Mouse (Mus musculus) right cerebral cortex, postnatal 10 days (tissue): ENCODE results near the gene Azin2.

Experiments
- DNase-seq, 2 experiments: peaks; one replicate each; pipeline ENCODE4 v3.0.0; 2021; ENCODE audit warnings: low spot score in 2 of 2

Azin2 gene

DNA sequence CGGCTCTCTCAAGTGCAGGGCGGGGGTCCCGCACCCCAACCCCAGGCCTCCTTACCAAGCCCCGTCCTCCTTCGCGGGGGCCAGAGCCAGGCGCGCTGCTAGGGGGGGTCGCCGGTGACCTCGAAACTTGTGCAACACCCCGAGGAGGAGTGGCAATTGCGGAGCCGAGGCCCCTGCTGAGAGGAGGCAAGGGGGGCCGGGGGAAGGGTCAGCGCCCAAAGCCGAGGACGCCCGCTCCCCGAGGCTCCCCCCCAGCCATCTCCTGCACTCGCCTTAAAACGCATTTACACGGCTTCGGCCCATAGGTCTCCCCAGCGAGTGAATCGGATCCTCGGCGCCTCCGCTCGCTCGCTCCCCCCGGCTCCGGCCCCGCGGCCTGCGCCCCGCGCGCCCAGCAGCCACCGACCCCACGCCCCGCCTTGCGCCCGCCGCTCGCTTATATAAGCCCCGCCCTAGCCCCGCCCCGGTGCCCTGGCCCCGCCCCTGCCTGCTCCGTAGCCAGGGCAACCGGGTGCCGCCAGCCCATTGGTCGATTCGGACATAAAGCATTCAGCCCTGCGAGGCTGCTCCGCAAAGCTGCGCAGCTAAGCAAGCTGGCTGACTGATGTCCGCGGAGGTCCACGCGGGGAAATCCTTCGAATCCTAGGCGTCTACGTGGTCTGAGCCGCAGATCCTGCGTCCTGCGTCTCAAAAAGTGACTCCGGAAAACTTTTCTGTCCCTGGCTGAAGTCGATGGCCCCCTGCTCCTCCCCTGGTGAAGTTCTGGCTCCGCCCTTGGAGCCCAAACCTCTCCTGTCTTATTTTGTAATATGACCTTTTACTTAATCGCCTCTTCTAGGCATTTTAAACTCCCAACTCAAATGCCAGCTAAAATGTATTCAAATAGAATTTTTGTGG, at the start of gene Azin2:
Gene Azin2, minus strand, starts transcription at position 414 of the 897 bp plus-strand sequence.
- DNase-seq, result peak; percentile 96

DNA sequence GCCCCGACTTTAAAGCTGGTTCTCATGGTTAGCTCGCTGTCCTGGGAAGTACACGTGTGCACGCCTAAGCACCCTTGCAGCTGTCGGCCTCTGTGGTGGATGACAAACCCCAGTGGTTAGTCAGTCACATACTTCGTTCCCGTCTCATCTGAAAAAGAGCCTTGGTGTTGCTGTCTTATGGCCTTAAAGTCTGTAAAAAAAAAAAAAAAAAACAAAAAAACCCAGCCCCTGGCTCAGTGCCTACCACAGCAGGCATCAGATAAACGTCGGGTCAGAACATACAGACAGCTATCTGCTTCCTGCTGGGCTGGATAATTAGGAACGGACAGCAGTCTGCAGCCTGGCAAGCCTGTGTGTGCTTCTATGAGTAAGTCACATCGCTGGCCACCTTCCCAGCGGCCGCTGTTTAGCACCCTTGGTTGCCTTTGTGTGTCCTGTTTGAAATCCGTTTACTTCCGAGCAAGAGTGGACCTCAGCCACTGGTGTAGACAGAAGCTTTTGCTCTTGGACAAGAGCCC, 49.4 kb upstream of the Azin2 start:
- DNase-seq, result peak in 1 of 2 experiments; percentile 45

DNA sequence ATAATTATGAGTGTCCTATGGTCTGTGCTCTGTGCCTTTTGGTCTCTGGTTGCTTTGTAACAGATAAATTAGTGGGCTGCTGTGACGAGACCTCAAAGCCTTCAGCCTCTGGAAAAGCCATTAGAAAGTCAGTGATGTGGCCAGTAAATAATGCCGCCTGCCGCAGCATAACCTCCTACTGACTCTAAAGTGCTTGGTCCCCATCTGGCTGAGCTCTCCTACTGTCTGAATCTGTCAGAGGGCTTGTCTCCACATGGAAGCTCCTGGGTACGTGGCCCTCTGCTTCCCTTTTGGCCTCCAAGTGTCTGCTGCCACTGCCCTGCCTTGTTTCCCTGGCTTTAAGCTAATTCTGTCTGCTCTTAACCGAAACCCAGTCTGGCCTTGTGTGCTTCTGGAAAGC, 47.3 kb upstream of the Azin2 start:
- no peak for DNase-seq

DNA sequence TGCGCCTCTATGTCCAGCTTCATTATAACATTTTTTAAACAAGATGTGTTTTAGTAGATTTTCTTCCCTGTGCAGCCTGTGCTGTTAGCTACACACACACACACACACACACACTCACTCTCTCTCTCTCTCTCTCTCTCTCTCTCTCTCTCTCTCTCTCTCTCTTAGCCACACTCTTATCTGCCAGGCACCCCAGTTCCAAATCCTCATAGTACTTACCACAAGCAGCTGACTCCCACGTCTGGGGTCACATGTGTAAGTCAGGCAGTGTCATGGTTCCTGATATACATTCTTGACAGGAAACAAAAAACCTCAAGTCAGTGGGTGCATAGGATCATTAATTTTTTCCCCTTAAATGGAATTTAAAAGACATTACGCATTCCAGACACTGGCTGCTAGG, 46.4 kb upstream of the Azin2 start:
- no peak for DNase-seq

DNA sequence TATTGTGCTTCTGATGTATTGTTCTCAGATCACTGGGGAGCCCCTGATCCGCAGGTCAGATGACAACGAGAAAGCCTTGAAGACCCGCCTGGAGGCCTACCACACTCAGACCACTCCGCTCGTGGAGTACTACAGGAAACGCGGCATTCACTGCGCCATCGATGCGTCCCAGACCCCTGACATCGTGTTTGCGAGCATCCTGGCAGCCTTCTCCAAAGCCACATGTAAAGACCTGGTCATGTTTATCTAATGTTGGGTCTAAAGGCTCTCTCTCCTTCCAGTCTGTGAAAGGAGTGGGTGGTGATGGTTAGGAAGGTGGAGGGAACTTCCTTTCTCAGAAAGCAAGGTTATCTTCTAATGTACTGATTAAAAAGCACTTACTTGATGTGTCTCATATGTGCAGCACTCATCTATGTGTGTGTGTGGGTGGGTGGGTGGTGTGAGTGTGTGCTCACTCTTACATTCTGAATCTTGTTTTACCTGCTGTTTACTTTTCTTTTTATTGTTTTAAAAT, 45.8 kb upstream of the Azin2 start:
- no peak for DNase-seq

DNA sequence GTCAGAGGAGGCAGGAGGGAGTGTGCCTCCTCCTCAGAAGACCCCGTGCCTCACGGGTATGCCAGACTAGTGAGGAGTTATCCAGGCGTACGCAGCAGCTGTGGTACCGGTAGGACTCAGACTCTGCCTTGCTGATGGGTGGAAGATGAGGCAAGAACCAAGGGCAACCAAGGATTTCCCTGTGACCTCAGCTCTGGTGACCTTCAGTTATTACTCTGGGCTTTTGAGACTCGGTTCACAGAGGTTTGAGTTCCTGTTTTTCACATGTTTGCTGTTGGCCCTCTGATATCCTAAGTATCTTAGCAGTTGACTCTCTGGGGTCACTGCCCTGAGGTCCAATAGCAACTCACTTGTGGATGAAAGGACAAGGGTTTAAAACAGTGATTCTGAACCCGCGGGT, 41.5 kb upstream of the Azin2 start:
- DNase-seq, result no peak

DNA sequence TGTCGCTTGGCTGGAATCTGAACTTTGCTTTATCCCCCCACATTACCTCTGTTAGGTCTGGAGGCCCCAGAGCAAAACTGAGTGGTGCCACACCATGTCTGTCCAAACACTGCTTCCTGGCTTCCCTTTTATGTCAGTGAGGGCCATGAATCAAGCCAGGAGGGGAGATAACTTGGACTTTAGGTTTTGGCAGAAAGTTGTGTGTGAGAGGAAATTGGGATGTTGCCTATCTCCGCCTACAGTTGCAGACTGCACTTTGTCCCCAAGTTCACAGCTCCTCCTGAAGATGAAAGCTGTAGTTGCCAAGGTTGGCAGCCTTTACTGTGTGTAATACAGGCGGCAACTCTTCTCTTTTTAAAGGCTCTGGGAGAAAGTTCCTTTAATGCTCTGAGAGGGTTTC, 38.5 kb upstream of the Azin2 start:
- DNase-seq, result no peak

DNA sequence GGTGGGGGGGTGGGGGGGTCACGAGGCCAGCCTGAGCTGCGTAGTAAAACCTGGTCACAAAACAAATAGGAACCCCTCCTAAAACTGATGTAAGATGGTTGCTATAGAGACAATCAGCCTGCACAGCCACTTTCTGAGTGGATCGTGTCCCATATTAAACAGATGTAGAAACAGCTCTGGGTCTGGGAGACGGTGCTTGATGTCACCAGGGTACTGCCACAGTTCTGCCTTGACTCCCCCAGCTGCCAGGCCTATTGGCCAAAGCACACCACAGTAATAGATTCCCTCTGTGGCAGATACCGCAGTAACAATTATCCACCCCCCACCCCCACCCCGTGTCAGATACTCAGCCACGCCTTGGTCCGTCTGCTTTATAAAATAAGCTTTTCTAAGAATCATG, 36.2 kb upstream of the Azin2 start:
- DNase-seq, result no peak

DNA sequence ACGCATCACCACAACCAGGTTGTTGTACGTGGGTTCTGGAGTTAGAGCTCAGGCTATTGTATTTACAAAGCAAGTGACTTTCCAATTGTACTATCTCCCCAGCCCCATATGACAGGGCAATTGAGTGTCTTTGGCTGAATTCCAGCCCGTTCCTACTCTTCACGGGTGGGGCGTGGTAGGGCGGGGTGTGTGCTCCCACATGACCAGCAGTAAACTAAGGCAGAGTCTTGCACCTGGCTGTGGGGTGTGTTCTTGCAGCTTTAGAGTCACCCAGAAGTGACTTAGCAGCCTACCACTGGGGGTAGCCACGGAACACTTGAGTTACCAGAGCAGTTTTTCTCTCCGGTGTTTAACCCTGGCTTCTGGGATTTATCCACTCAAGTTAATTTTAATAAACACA, 35.0 kb upstream of the Azin2 start:
- no peak for DNase-seq

DNA sequence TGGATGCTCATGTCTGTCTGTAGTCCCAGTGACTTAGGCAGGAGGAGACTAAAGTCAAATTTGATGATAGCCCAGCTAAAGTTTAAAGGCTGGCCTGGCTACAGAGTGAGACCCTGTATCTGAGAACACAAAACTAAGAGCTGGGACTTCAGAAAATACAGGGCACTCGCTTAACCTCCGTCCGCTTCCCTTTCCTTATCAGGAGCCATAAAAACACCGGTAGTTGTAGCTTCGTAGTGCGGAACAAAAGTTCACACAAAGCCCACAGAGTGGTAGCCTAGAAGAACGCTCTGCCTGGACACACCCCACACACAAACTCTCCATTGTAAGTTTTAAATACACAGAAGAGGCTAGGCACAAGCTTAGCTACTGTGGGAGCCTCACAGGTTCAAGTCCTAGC, 33.0 kb upstream of the Azin2 start:
- no peak for DNase-seq

DNA sequence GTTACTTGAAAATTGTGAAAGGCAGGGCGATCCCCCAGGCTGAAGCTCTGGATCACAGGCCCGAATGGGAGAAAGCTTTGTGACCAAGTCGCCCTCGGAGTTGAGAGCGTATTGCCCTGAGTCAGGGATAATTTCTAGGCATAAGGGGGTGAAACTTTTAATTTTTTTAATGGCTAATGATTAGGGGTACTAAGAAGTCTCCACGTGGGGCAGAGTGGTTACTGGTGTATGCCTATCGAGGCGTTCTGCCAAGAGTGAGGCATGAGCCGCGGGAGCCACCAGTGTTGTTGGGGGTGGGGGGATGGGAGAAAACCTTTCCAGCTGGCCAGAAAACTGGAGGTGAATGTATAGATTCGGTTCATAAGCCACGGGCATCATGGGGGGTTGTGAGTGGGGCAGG, 31.4 kb upstream of the Azin2 start:
- peak in 1 of 2 experiments; percentile 35 for DNase-seq

DNA sequence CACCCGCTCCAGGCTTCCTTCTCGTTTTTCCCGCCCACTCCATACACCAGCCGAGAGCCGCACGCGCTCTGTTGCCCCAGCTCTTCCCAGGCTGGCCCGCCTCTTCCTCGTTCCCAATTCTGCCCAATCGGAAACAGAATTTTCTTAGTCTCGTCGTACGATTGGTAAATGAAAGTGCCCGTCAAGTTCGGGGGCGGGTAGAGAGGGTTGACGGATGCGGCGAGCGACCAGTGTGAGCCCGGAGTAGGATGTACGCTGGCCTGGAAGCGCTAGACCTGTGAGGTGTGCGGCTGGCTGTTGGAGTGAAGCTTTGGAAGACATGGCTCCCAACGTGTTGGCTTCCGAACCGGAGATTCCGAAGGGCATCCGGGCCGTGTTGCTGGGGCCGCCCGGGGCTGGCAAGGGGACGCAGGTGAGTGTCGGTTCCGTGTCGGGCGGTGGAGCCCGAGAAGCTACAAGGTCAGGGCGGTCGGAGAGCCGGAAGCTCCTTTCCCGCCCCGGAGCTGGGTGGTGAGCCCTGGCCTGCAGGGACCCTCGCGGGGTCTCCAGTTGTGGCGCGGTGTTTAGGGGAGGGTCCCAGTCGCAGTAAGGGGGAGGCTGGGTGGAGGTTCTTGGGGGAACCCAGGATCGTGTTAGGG, 30.9 kb upstream of the Azin2 start:
- peak; percentile 96 to 97 for DNase-seq

DNA sequence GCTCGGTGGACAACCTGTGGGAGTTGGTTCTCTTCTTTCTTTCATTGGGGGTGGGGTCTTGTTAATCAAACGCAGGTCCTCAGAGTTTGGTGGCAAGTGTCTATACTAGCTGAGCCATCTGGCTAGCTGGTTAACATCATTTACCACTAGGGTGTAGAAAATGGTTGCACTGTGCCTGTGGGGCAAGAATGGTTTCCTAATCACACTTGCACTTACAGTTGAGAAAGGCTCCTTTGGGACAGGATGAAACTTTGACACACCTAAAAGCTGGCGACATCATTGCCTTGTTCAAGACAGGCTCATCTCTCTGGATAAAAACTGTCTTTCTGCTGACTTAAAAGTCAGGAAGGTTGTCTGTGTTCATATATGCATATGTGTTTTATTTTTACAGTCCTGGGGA, 29.9 kb upstream of the Azin2 start:
- no peak for DNase-seq

DNA sequence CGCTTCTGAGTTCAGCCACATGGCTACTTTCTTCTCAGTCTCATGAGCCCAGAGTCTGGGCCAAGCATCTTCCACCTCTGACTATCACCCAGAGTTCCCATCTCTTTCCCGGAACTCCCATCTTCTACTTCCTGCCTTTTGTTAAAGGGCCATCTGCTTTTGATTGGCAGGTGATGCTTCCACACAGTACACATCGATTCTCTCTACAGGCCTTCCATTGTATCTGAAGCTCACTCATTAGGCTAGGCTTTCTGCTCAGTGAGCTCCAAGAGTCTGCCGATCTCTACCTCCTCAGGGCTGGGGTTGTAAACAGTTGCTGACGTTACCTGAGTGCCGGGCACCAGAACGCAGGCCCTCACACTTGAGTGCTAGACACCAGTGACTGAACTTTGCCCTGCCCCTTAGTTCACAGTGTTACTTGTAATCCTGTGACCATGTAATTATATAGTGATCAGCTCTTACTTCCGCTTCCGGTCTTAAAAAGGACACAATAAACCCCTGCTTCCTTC, 29.3 kb upstream of the Azin2 start, which contains the start of gene Ak2:
Gene Ak2, plus strand, starts transcription at position 459 of the 509 bp plus-strand sequence.
- DNase-seq, result no peak

DNA sequence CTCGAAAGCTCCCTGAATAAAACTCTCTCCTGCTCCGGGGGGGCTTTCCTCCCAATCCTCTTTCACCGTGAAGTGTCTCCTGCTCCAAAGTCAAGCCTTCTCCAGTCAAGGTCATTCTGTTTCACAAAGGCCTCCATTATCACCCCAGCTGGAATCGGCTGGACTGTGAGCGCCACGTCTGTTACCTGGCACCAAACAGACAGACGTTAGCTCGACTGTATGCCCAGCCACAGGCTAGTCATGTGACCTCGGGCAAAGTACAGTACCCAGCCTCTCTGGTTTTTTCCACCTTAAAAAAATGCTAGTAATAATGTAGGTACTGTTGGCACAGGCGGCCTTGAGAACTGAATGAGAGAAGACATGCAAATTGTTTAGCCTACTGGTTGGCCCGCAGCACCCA, 27.4 kb upstream of the Azin2 start:
- DNase-seq, result no peak

DNA sequence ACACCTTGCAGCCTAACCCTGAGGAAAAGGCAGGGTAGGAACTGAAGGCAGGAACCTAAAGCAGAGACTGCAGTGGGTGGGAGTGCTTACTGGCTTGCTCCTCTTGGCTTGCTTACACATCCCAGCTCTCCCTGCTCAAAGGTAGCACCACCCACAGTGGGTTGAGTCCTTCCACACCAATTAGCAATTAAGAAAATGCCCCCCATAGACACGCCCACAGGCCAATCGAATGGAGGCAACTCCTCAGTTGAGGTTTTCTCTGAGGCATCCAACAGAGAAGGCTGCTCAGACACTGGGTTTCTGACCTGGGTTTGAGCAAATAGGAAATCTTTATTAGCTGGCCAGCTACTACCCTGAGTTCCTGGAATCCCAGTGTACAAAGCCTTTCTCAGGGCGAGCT, 26.7 kb upstream of the Azin2 start:
- DNase-seq, result no peak

DNA sequence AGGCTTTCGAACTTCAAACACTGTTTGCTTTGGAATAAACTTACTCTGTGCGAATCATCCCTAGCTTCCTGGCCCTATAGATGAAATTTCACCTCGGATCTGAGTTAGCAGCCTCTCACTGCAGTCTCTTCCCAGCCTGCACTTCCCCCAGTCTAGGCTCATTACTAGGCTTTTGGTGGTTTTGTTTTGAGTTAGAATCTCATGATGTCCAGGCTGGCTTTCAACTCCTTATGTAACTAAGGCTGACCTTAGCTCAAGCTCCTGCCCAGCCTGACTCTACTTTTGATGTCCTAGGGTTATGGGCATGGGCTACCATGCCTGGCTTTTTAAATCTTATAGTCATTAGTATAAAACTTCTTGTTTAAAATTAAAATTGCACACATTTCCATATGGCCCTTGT, 22.4 kb upstream of the Azin2 start:
- DNase-seq, result no peak

DNA sequence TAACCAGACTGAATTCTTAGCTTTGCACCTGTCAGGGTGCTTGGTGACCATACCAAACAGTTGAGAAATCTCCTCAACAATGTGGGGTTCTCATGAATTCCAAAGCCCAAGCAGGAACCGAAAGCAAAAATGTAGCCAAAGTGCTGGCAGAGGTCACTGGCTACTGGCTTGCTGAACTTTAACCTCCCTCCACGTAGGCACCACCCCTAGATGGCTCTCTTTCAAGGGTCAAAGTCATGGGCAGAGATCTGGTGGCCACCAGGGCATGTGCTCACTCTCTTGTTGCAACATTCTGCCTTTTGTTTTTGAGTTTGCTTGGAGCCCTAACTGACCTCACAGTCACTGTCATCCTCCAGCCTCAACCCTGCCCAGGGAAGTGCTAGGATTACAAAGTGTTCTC, 21.4 kb upstream of the Azin2 start:
- DNase-seq, result no peak

DNA sequence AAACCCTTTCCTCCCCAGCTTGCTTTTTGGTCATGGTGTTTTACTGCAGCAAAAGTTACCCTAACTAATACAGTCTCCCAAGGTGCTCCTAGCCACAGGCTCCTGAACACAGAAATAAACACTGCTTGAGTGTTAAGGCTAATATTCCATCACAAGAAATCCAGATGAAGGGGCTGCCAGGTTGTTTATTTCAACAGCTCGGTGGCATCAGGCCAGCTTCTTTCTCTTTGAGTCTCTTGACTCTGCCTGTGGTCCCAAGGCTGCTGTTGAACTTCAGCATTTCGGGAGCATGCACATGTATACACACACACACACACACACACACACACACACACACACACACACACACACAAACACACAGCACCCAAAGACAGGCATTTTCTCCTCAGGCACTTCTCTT, 20.9 kb upstream of the Azin2 start:
- DNase-seq, result no peak

DNA sequence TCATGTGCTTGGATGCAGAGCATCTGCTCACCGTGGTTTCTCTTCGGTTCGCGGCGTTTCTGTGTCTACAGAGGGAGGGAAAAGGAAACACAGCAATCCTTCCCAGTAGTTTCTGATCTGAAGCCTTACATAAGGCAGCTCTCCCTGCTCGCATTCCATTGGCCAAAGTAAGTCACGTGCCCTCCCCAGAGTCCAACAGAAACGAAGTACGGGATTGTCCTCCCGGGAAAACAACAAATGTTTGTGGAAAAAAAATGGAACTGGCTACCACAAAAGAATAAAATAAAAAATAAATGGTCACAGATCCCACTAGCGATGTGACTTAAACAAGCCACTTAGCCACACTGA, 19.6 kb upstream of the Azin2 start:
- DNase-seq, result no peak

DNA sequence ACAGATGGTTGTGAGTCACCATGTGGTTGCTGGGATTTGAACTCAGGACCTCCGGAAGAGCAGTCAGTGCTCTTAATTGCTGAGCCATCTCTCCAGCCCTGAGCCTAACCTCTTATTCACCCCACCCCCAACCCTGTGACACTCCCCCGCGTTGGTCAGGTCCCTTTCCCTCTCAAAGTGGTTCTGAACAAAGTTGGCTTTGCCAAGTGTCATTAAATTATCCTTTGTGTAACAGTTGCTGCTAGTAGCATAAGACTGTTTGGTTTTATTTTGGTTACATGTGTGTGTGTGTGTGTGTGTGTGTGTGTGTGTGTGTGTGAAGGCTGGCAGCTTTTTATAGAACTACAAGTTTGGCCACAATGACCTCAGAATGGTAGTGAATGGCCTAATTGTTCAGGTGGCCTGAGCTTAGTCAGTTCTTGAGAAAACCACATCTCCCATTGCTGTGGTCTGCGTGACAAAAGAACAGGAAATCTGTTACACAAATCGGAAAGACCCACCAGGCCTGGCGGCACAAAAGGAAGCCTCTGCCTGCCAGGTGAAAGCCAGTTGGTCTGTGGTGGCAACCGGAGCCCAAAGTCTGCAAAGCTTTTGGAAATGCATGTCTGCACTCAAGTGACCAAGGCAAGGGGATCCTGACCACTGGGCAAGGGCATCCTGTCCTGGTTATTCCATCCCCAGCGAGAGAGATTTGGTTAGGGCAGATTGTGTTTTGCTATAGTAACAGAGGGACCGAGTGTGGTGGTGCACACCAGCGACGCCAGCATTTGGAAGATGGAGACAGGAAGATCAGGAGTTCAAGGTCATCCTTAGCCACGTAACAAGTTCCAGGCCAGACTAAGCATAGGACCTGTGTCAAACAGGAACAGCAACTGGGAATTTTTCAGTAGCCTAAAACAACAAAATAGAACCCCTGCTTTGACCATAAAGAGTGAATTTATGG, 18.9 kb upstream of the Azin2 start:
- no peak for DNase-seq

DNA sequence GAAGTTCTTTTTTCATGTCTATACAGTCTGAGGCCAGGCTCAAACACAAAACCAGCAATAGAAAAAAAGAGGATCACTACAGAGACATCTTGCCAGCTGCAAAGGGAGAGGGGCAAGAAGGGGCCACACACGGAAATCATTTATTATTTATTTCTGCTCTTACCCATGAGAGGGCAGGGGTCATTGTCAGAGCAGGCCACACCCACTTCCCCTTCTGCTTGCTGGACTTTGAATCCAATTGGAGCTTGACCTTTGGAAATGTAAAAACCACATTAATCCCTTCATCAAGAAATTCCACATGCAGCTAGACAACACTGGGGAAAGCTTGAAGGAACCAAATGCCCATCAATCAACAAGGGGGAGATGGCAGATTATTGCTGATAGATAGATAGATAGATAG, 16.4 kb upstream of the Azin2 start:
- DNase-seq, result no peak
